Comparison of ENCODE assay signal across 8 mouse cellular contexts in the genomic region with DNA sequence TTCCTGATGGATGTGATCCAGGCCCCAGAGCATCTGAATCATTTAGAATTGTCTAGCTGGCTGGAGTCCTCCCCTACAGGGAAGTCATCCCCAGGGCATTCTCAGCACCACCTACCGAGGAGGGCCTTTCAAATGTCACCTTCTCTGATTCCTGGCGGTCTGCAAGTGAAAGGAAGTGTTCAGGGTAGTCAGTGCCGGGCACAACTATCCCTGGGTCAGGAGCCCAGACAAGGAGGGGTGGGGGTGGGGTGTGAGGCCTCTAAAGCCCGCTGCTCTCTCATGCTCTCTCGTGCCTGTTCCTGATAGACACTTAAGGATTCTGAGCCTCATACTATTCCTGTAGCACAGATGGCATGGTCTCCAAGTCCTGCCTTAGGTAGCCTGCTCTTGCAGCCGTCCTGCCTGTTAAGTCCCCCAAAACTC. TPM values are rescaled to one million over a fixed set of nuclear protein-coding genes. Genes with fewer than 3 reads are reported as not detected.
DNase-seq lines count a peak whose midpoint lies in the region; ATAC-seq and TF ChIP-seq lines count a peak whose summit lies in the region.

No protein-coding gene starts in this region.

- H3K4me1 ChIP-seq in liver, adult 2 months (ENCODE audit: control insufficient read depth, insufficient read depth, low read length), result peaks cover 19% of the 10 kb centered on the region
- H3K4me1 ChIP-seq in embryonic fibroblast, embryonic 13.5 days (ENCODE audit: control insufficient read depth, insufficient read depth, low read length), result peaks cover 24% of the 10 kb centered on the region
- peaks cover 18% of the 10 kb centered on the region for H3K4me1 ChIP-seq in hindbrain, embryonic 15.5 days (replicated peaks)
- H3K4me1 ChIP-seq in liver, postnatal 0 days (ENCODE audit: insufficient read depth), result peaks cover 31% of the 10 kb centered on the region

- 7% methylated on average over 6 of the region's 6 CpGs for WGBS in liver, adult 2 months
- 14% methylated on average over 6 of the region's 6 CpGs for WGBS in hindbrain, embryonic 15.5 days
- WGBS in liver, postnatal 0 days (ENCODE audit: insufficient replicate concordance), result 39% methylated on average over 6 of the region's 6 CpGs

- no peaks in the 10 kb centered on the region for H3K9me3 ChIP-seq in hindbrain, embryonic 15.5 days
- no peaks in the 10 kb centered on the region for H3K9me3 ChIP-seq in liver, postnatal 0 days (ENCODE audit: low read length)

- no peak for TF ChIP-seq CTCF in liver, adult 2 months (IDR thresholded peaks at IDR 0.05; ENCODE audit: low read depth, low read length)
- no peak for TF ChIP-seq CTCF in embryonic fibroblast, embryonic 13.5 days (IDR thresholded peaks at IDR 0.05; ENCODE audit: borderline replicate concordance, insufficient read depth, low read length)
- TF ChIP-seq CTCF in liver, postnatal 0 days (IDR thresholded peaks at IDR 0.05; ENCODE audit: low read depth), result no peak

- DNase-seq in liver, adult 2 months (ENCODE audit: extremely low read depth, low read depth, low spot score), result peak; percentile 62
- no peak for DNase-seq in liver
- no peak for DNase-seq in liver, postnatal 0 days
- DNase-seq in frontal cortex, postnatal 14 days (ENCODE audit: low spot score in 2 of 2), result no peak
- no peak for DNase-seq in ovary, postnatal 14 days (ENCODE audit: low spot score)

- H3K4me2 ChIP-seq in hindbrain, embryonic 15.5 days, result peak overlapping the region; percentile 67; the same call in 1 of the 2 replicates
- peak overlapping the region; percentile 62; the same call in 1 of the 2 replicates for H3K4me2 ChIP-seq in liver, postnatal 0 days (ENCODE audit: low read depth, low read length)

- no peak for TF ChIP-seq EP300 in liver, postnatal 0 days (IDR thresholded peaks at IDR 0.05; ENCODE audit: low read depth)

- ATAC-seq in hindbrain, embryonic 15.5 days (ENCODE audit: low FRiP score, low read depth), result no peak; the same call in 1 of the 2 replicates
- 0 out of 2 replicates have a peak, but pooled peaks have one; percentile 3 for ATAC-seq in liver, postnatal 0 days
- no peak for ATAC-seq in monocyte, adult 5-6 weeks (replicated peaks; ENCODE audit: insufficient number of reproducible peaks, low FRiP score, low TSS enrichment, poor library complexity, severe bottlenecking)

- H3K36me3 ChIP-seq in liver, adult 2 months (ENCODE audit: control insufficient read depth, insufficient read depth, low read length), result peaks cover 32% of the 10 kb centered on the region
- no peaks in the 10 kb centered on the region for H3K36me3 ChIP-seq in hindbrain, embryonic 15.5 days
- H3K36me3 ChIP-seq in liver, postnatal 0 days (replicated peaks; ENCODE audit: insufficient read depth, low read length), result peaks cover 30% of the 10 kb centered on the region

- 0 out of 2 replicates have a peak overlapping the region, but pooled peaks have one; percentile 53 for H3K9ac ChIP-seq in liver, adult 2 months (ENCODE audit: low read depth, low read length)
- no peak overlapping the region for H3K9ac ChIP-seq in hindbrain, embryonic 15.5 days
- peak overlapping the region; percentile 34 for H3K9ac ChIP-seq in liver, postnatal 0 days (replicated peaks)

- H3K79me2 ChIP-seq in liver, adult 2 months (ENCODE audit: control insufficient read depth, insufficient read depth, low read length), result no peaks in the 10 kb centered on the region

- TF ChIP-seq POLR2A in liver, adult 2 months (IDR thresholded peaks at IDR 0.05; ENCODE audit: extremely low read depth, insufficient read depth, low read length), result no peak
- TF ChIP-seq POLR2A in embryonic fibroblast, embryonic 13.5 days (IDR thresholded peaks at IDR 0.05; ENCODE audit: low read depth, low read length), result peak; percentile 3; the same call in 1 of the 2 replicates

- H3K27me3 ChIP-seq in liver, adult 2 months (ENCODE audit: control insufficient read depth, insufficient read depth, low read length), result no peaks in the 10 kb centered on the region
- H3K27me3 ChIP-seq in hindbrain, embryonic 15.5 days, result no peaks in the 10 kb centered on the region
- H3K27me3 ChIP-seq in liver, postnatal 0 days (ENCODE audit: insufficient read depth, low read length), result no peaks in the 10 kb centered on the region

- peak overlapping the region; percentile 55 for H3K27ac ChIP-seq in liver, adult 2 months (replicated peaks; ENCODE audit: insufficient read depth, low read depth, low read length)
- peak overlapping the region; percentile 48 for H3K27ac ChIP-seq in embryonic fibroblast, embryonic 13.5 days (ENCODE audit: insufficient read depth, low read length)
- peak overlapping the region; percentile 66 for H3K27ac ChIP-seq in hindbrain, embryonic 15.5 days (replicated peaks)
- peak overlapping the region; percentile 60; the same call in 1 of the 2 replicates for H3K27ac ChIP-seq in liver, postnatal 0 days (ENCODE audit: low read depth)

- H3K4me3 ChIP-seq in liver, adult 2 months (ENCODE audit: insufficient read depth, low read depth, low read length), result no peak overlapping the region
- H3K4me3 ChIP-seq in embryonic fibroblast, embryonic 13.5 days (ENCODE audit: insufficient read depth, low read length), result no peak overlapping the region
- H3K4me3 ChIP-seq in hindbrain, embryonic 15.5 days, result no peak overlapping the region
- no peak overlapping the region for H3K4me3 ChIP-seq in liver, postnatal 0 days (ENCODE audit: low read depth, low read length)

RNA-seq across cellular contexts. Expression of gene Bhlhe40, which starts 7.2 kb away (rescaled TPM):
- total RNA-seq in liver, adult 2 months (2014; rRNA removed), result 33.0 and 35.0 TPM in 2 replicates
- polyA plus RNA-seq in liver, adult 2 months (2012; rRNA removed), result 16.4 and 17.4 TPM in 2 replicates
- 57.1 and 61.3 TPM in 2 replicates for polyA plus RNA-seq in embryonic fibroblast, embryonic 13.5 days (2011; ENCODE audit: insufficient read length, low read depth, missing spikeins)
- 6.1 and 6.5 TPM in 2 replicates for polyA plus RNA-seq in hindbrain, embryonic 15.5 days (2015; fragmentation: Nextera tagmentation; extraction: Ambion mirVana)
- polyA plus RNA-seq in liver, postnatal 0 days (2015; fragmentation: Nextera tagmentation; extraction: Ambion mirVana), result 19.1 and 26.9 TPM in 2 replicates
- total RNA-seq in monocyte, adult 5-6 weeks (2017), result 293 to 388 TPM (median 305 TPM) in 3 replicates
